Comparison of ENCODE assay signal across 9 mouse cellular contexts in genomic region chr17:52602093-52602780, GRCm38 (mm10). TPM values are rescaled to one million over a fixed set of nuclear protein-coding genes. Genes with fewer than 3 reads are reported as not detected.
DNase-seq lines count a peak whose midpoint lies in the region; ATAC-seq lines count a peak whose summit lies in the region.
"Had no signal": no experiment of that assay in that cellular context is flagged by ENCODE, and none has a peak within 500 bp of the region (broad histone marks: within the 10 kb centered on the region; RNA-seq: fewer than 3 reads in every experiment).

TSS of gene Kcnh8 (plus strand) at chr17:52602709.

- H3K27me3 ChIP-seq in lung, embryonic 15.5 days = peaks cover 27% of the 10 kb centered on the region
- H3K27me3 ChIP-seq in hindbrain, embryonic 10.5 days (ENCODE audit: insufficient read depth, poor library complexity, severe bottlenecking) = peaks cover 32% of the 10 kb centered on the region
- H3K27me3 ChIP-seq in stomach, embryonic 16.5 days (ENCODE audit: control insufficient read depth, insufficient read depth, low read length) = peaks cover 24% of the 10 kb centered on the region

- H3K9me3 ChIP-seq in lung, embryonic 15.5 days = no peaks in the 10 kb centered on the region
- no peaks in the 10 kb centered on the region for H3K9me3 ChIP-seq in hindbrain, embryonic 10.5 days
- no peaks in the 10 kb centered on the region for H3K9me3 ChIP-seq in stomach, embryonic 16.5 days (replicated peaks; ENCODE audit: control insufficient read depth, low read length)

- H3K4me3 ChIP-seq in lung, embryonic 15.5 days = peak within 1 kb of the TSS; percentile 47
- peak within 1 kb of the TSS; percentile 63 for H3K4me3 ChIP-seq in hindbrain, embryonic 10.5 days
- H3K4me3 ChIP-seq in stomach, embryonic 16.5 days (replicated peaks; ENCODE audit: low read length) = peak within 1 kb of the TSS; percentile 56

- H3K4me2 ChIP-seq in lung, embryonic 15.5 days = peak within 1 kb of the TSS; percentile 73
- peak within 1 kb of the TSS; percentile 59 for H3K4me2 ChIP-seq in stomach, embryonic 16.5 days (ENCODE audit: low read depth, low read length)

- no peak within 1 kb of the TSS for H3K9ac ChIP-seq in lung, embryonic 15.5 days
- H3K9ac ChIP-seq in stomach, embryonic 16.5 days (ENCODE audit: low read length) = peak within 1 kb of the TSS; percentile 31; the same call in 1 of the 2 replicates

- H3K4me1 ChIP-seq in lung, embryonic 15.5 days = no peaks in the 10 kb centered on the region
- peaks cover 19% of the 10 kb centered on the region for H3K4me1 ChIP-seq in hindbrain, embryonic 10.5 days (replicated peaks)
- 0 out of 2 replicates have a peak, but pooled peaks cover 2% of the 10 kb centered on the region for H3K4me1 ChIP-seq in stomach, embryonic 16.5 days (ENCODE audit: control insufficient read depth, insufficient read depth, low read length)

- ATAC-seq in lung, embryonic 15.5 days (ENCODE audit: borderline replicate concordance, extremely low read depth, low FRiP score, low TSS enrichment) = peak; percentile 57
- ATAC-seq in megakaryocyte-erythroid progenitor cell, adult 5-6 weeks (replicated peaks; ENCODE audit: low FRiP score, low TSS enrichment, poor library complexity, severe bottlenecking) = peak; percentile 59
- ATAC-seq in stomach, embryonic 16.5 days (ENCODE audit: insufficient read depth, low FRiP score) = peak; percentile 75; the same call in 1 of the 2 replicates

- WGBS in lung, embryonic 15.5 days = under 1% methylated on average over 35 of the region's 40 CpGs
- WGBS in hindbrain, embryonic 10.5 days = under 1% methylated on average over 40 of the region's 40 CpGs
- WGBS in stomach, embryonic 16.5 days = 2% methylated on average over 38 of the region's 40 CpGs

- no peak within 1 kb of the TSS for H3K27ac ChIP-seq in lung, embryonic 15.5 days
- peak within 1 kb of the TSS; percentile 93 for H3K27ac ChIP-seq in hindbrain, embryonic 10.5 days
- no peak within 1 kb of the TSS for H3K27ac ChIP-seq in stomach, embryonic 16.5 days (ENCODE audit: low read length)

- DNase-seq in cerebellum, postnatal 10 days = peak; percentile 72 to 80
- no peak for DNase-seq in cerebellum, adult 8-10 months
- no peak for DNase-seq in lung, postnatal 25 days (ENCODE audit: low spot score)
- DNase-seq in hindbrain, embryonic 10.5 days (ENCODE audit: low spot score) = peak; percentile 56
- DNase-seq in spleen, adult 12 weeks (ENCODE audit: low spot score) = no peak

- H3K36me3 ChIP-seq in lung, embryonic 15.5 days = no peaks in the 10 kb centered on the region
- H3K36me3 ChIP-seq in hindbrain, embryonic 10.5 days = no peaks in the 10 kb centered on the region
- no peaks in the 10 kb centered on the region for H3K36me3 ChIP-seq in stomach, embryonic 16.5 days (ENCODE audit: control insufficient read depth, insufficient read depth, low read length)

RNA-seq across cellular contexts. Expression of gene Kcnh8, which starts in this region (rescaled TPM):
- polyA plus RNA-seq in lung, embryonic 15.5 days (2015; fragmentation: Nextera tagmentation; extraction: Ambion mirVana) = 0.16 and 0.26 TPM in 2 replicates
- polyA plus RNA-seq in hindbrain, embryonic 10.5 days (2016; fragmentation: Nextera tagmentation; extraction: Ambion mirVana) = 0.97 and 1.0 TPM in 2 replicates
- total RNA-seq in megakaryocyte-erythroid progenitor cell, adult 5-6 weeks (2014; fragmentation: Nextera tagmentation) = not detected in 2 replicates
- total RNA-seq in megakaryocyte-erythroid progenitor cell, adult 5-6 weeks (2017) = not detected in 2 replicates
- polyA plus RNA-seq in stomach, embryonic 16.5 days (2015; fragmentation: Nextera tagmentation; extraction: Ambion mirVana) = 0.37 and 0.54 TPM in 2 replicates
- polyA plus RNA-seq: C2C12 had no signal

Comparison
In these comparisons a context has a peak if more than half of its experiments do, and no peak if none do; other contexts are left out.
1. DNase-seq: peak in cerebellum, postnatal 10 days (2 of 2) and hindbrain, embryonic 10.5 days (single experiment); none in cerebellum, adult 8-10 months (single experiment), lung, postnatal 25 days (single experiment) and spleen, adult 12 weeks (single experiment).
2. Peak in ATAC-seq, H3K4me3 ChIP-seq and H3K4me2 ChIP-seq in lung, embryonic 15.5 days; RNA of the gene not detected or under 1 TPM.
3. Peak in ATAC-seq in megakaryocyte-erythroid progenitor cell, adult 5-6 weeks; RNA of the gene not detected or under 1 TPM.
4. Peak in ATAC-seq, H3K4me3 ChIP-seq, H3K9ac ChIP-seq and H3K4me2 ChIP-seq in stomach, embryonic 16.5 days; RNA of the gene not detected or under 1 TPM.
5. Peak in every context shown above with its lines, with median percentiles within 50 percentile points of each other: ATAC-seq and H3K4me3 ChIP-seq.